Comparison of ENCODE assay signal across 9 mouse cellular contexts in genomic region chr6:100731996-100732375, GRCm38 (mm10). TPM values are rescaled to one million over a fixed set of nuclear protein-coding genes. Genes with fewer than 3 reads are reported as not detected.
DNase-seq lines count a peak whose midpoint lies in the region; ATAC-seq lines count a peak whose summit lies in the region.
"Had no signal": no experiment of that assay in that cellular context is flagged by ENCODE, and none has a peak within 500 bp of the region (broad histone marks: within the 10 kb centered on the region; RNA-seq: fewer than 3 reads in every experiment).

No protein-coding gene starts in this region.

- H3K4me1 ChIP-seq in kidney, embryonic 14.5 days (ENCODE audit: control insufficient read depth, insufficient read depth, low read length): peaks cover 12% of the 10 kb centered on the region
- H3K4me1 ChIP-seq in limb, embryonic 15.5 days: peaks cover 39% of the 10 kb centered on the region
- H3K4me1 ChIP-seq in liver, embryonic 11.5 days (replicated peaks; ENCODE audit: control insufficient read depth, insufficient read depth, low read length): no peaks in the 10 kb centered on the region
- H3K4me1 ChIP-seq: liver, embryonic 15.5 days had no signal

- ATAC-seq in kidney, embryonic 14.5 days (ENCODE audit: low FRiP score, low TSS enrichment): no peak
- ATAC-seq in limb, embryonic 15.5 days (ENCODE audit: insufficient number of reproducible peaks, low FRiP score, low TSS enrichment, low read depth): peak; percentile 69
- ATAC-seq in liver, embryonic 11.5 days (replicated peaks; ENCODE audit: low FRiP score): no peak

- peak; percentile 2 for DNase-seq in cerebellum, adult 9-11 months
- DNase-seq in cerebellum, adult 11 months: no peak
- peak; percentile 85 for DNase-seq in 3T3-L1 (ENCODE audit: low read depth, low spot score)
- peak; percentile 76 to 83 for DNase-seq in gastrocnemius, adult 8-10 months (ENCODE audit: low spot score in 2 of 2)
- DNase-seq in retina, embryonic 14.5 days (ENCODE audit: low spot score): no peak
- DNase-seq in liver, embryonic 11.5 days (ENCODE audit: low spot score): no peak

- WGBS in kidney, embryonic 14.5 days: 51% methylated on average over 9 of the region's 9 CpGs
- 14% methylated on average over 9 of the region's 9 CpGs for WGBS in limb, embryonic 15.5 days
- 69% methylated on average over 9 of the region's 9 CpGs for WGBS in liver, embryonic 11.5 days

- no peak overlapping the region for H3K4me2 ChIP-seq in kidney, embryonic 14.5 days (replicated peaks; ENCODE audit: low read depth, low read length)
- H3K4me2 ChIP-seq in limb, embryonic 15.5 days: peak overlapping the region; percentile 27
- no peak overlapping the region for H3K4me2 ChIP-seq in liver, embryonic 11.5 days
- H3K4me2 ChIP-seq: liver, embryonic 15.5 days had no signal

- no peaks in the 10 kb centered on the region for H3K36me3 ChIP-seq in kidney, embryonic 14.5 days (ENCODE audit: control insufficient read depth, insufficient read depth, low read length)
- peaks cover 19% of the 10 kb centered on the region; the same call in 1 of the 2 replicates for H3K36me3 ChIP-seq in limb, embryonic 15.5 days
- no peaks in the 10 kb centered on the region for H3K36me3 ChIP-seq in liver, embryonic 11.5 days (ENCODE audit: control insufficient read depth, insufficient read depth, low read length)
- H3K36me3 ChIP-seq: liver, embryonic 15.5 days had no signal

- no peaks in the 10 kb centered on the region for H3K27me3 ChIP-seq in kidney, embryonic 14.5 days (ENCODE audit: control insufficient read depth, insufficient read depth, low read length)
- H3K27me3 ChIP-seq in limb, embryonic 15.5 days: no peaks in the 10 kb centered on the region
- no peaks in the 10 kb centered on the region for H3K27me3 ChIP-seq in liver, embryonic 11.5 days (replicated peaks; ENCODE audit: control insufficient read depth, insufficient read depth, low read length)
- H3K27me3 ChIP-seq: liver, embryonic 15.5 days had no signal

- H3K27ac ChIP-seq in kidney, embryonic 14.5 days (ENCODE audit: low read depth, low read length): no peak overlapping the region
- H3K27ac ChIP-seq in limb, embryonic 15.5 days: peak overlapping the region; percentile 79
- H3K27ac ChIP-seq in liver, embryonic 11.5 days (ENCODE audit: low read depth, low read length): no peak overlapping the region
- H3K27ac ChIP-seq: liver, embryonic 15.5 days had no signal

- peak overlapping the region; percentile 18; the same call in 1 of the 2 replicates for H3K9ac ChIP-seq in kidney, embryonic 14.5 days (ENCODE audit: low read depth, low read length)
- H3K9ac ChIP-seq in limb, embryonic 15.5 days: no peak overlapping the region
- no peak overlapping the region for H3K9ac ChIP-seq in liver, embryonic 11.5 days (ENCODE audit: low read depth, low read length)
- H3K9ac ChIP-seq: liver, embryonic 15.5 days had no signal

- no peak overlapping the region for H3K4me3 ChIP-seq in kidney, embryonic 14.5 days (ENCODE audit: low read length)
- no peak overlapping the region for H3K4me3 ChIP-seq in limb, embryonic 15.5 days
- no peak overlapping the region for H3K4me3 ChIP-seq in liver, embryonic 11.5 days (ENCODE audit: low read depth, low read length)
- H3K4me3 ChIP-seq: liver, embryonic 15.5 days had no signal

- H3K9me3 ChIP-seq in kidney, embryonic 14.5 days (ENCODE audit: control insufficient read depth, low read length): no peaks in the 10 kb centered on the region
- no peaks in the 10 kb centered on the region for H3K9me3 ChIP-seq in limb, embryonic 15.5 days
- H3K9me3 ChIP-seq in liver, embryonic 11.5 days (ENCODE audit: control insufficient read depth, low read length): no peaks in the 10 kb centered on the region
- H3K9me3 ChIP-seq: liver, embryonic 15.5 days had no signal

RNA-seq across cellular contexts. Expression of gene Gxylt2, which starts 27.5 kb away (rescaled TPM):
- under 1 TPM; 0.31 to 0.83 (median 0.48) TPM for total RNA-seq in gastrocnemius, adult 8-10 months (2022)
- polyA plus RNA-seq in kidney, embryonic 14.5 days (2014; fragmentation: Nextera tagmentation; extraction: Ambion mirVana): 12.1 and 12.4 TPM in 2 replicates
- polyA plus RNA-seq in limb, embryonic 15.5 days (2015; fragmentation: Nextera tagmentation; extraction: Ambion mirVana): 18.6 and 23.0 TPM in 2 replicates
- polyA plus RNA-seq in liver, embryonic 11.5 days (2014; fragmentation: Nextera tagmentation; extraction: Ambion mirVana): 0.84 and 0.96 TPM in 2 replicates

Comparison
In these comparisons a context has a peak if more than half of its experiments do, and no peak if none do; other contexts are left out.
1. DNase-seq: peak in cerebellum, adult 9-11 months (single experiment), 3T3-L1 (single experiment) and gastrocnemius, adult 8-10 months (2 of 2); none in cerebellum, adult 11 months (single experiment), retina, embryonic 14.5 days (single experiment) and liver, embryonic 11.5 days (single experiment).